Mouse (Mus musculus) retina, embryonic 14.5 days (tissue): Measurements from ENCODE around the gene Polm.
"Not testable (repeated sequence)": the region's sequence is repeated elsewhere in the genome, so short reads cannot be mapped to it uniquely, and the experiment has no call there.

Experiments
- DNase-seq: peaks from one replicate; pipeline ENCODE4 v3.0.0-alpha.2; 2015; ENCODE audit warnings: low spot score

Gene Polm

GRCm38 (mm10) chr11:5855481-5855880 is 17.7 kb upstream of the Polm start:
- DNase-seq = no peak

- DNase-seq = no peak
Observed at GRCm38 (mm10) chr11:5852314-5852713, 14.5 kb upstream of the Polm start.

- no peak for DNase-seq
Observed at GRCm38 (mm10) chr11:5851021-5851736, 13.4 kb upstream of the Polm start.

GRCm38 (mm10) chr11:5850452-5850851 is 12.6 kb upstream of the Polm start:
- DNase-seq = no peak

- DNase-seq = no peak
Observed at GRCm38 (mm10) chr11:5849316-5849715, 11.5 kb upstream of the Polm start.

GRCm38 (mm10) chr11:5848741-5849140 is 10.9 kb upstream of the Polm start:
- DNase-seq = no peak

- DNase-seq = no peak
Observed at GRCm38 (mm10) chr11:5846639-5847345, 9.0 kb upstream of the Polm start.

GRCm38 (mm10) chr11:5843131-5843530 is 5.3 kb upstream of the Polm start:
- no peak for DNase-seq

GRCm38 (mm10) chr11:5841751-5842150 is 3.9 kb upstream of the Polm start:
- no peak for DNase-seq

- no peak for DNase-seq
Observed at GRCm38 (mm10) chr11:5840346-5840745, 2.5 kb upstream of the Polm start.

GRCm38 (mm10) chr11:5836126-5836525 is 1.7 kb downstream of the Polm start:
- DNase-seq = peak; percentile 51

GRCm38 (mm10) chr11:5835057-5835456 is 2.8 kb downstream of the Polm start:
- no peak for DNase-seq

GRCm38 (mm10) chr11:5834506-5834905 is 3.3 kb downstream of the Polm start:
- no peak for DNase-seq

GRCm38 (mm10) chr11:5829327-5829726 is 8.5 kb downstream of the Polm start:
- DNase-seq = no peak

GRCm38 (mm10) chr11:5828509-5829191 is 9.2 kb downstream of the Polm start:
- DNase-seq = no peak

GRCm38 (mm10) chr11:5827931-5828330 is 9.9 kb downstream of the Polm start:
- no peak for DNase-seq

GRCm38 (mm10) chr11:5825432-5825831 is 12.4 kb downstream of the Polm start:
- DNase-seq = no peak

GRCm38 (mm10) chr11:5819223-5819622 is 18.6 kb downstream of the Polm start:
- no peak for DNase-seq

GRCm38 (mm10) chr11:5813381-5813780 is 24.4 kb downstream of the Polm start:
- DNase-seq = no peak

- DNase-seq = not testable (repeated sequence)
Observed at GRCm38 (mm10) chr11:5809487-5809886, 28.3 kb downstream of the Polm start.

GRCm38 (mm10) chr11:5807956-5808355 is 29.9 kb downstream of the Polm start:
- no peak for DNase-seq

GRCm38 (mm10) chr11:5805711-5806110 is 32.1 kb downstream of the Polm start:
- no peak for DNase-seq

- DNase-seq = no peak
Observed at GRCm38 (mm10) chr11:5804174-5804573, 33.6 kb downstream of the Polm start.
